Mouse (Mus musculus) liver, embryonic 13.5 days (tissue): ENCODE data around the gene Cdkl3. TPM values are rescaled to one million over a fixed set of nuclear protein-coding genes. Genes with fewer than 3 reads are reported as not detected.

Experiments
- ATAC-seq: fragments of 200-750 bp; cut with Nextera tagmentation; 2 replicates; pipeline ENCODE4 v1.8.0; 2017; ENCODE audit warnings: low read depth, mild to moderate bottlenecking, moderate number of reproducible peaks, moderate library complexity
- DNase-seq: peaks from one replicate; pipeline ENCODE4 v3.0.0; 2022
- H3K27ac ChIP-seq: fragments of 300-500 bp; sonication (generic); 2 replicates; pipeline ENCODE4 v1.5.1; 2015; ENCODE audit warnings: moderate library complexity, mild to moderate bottlenecking, inconsistent platforms
- H3K27me3 ChIP-seq: fragments of 300-500 bp; sonication (generic); 2 replicates; pipeline ENCODE4 v1.6.1; 2015; ENCODE audit warnings: mild to moderate bottlenecking, inconsistent platforms
- H3K36me3 ChIP-seq: fragments of 300-500 bp; sonication (generic); 2 replicates; pipeline ENCODE4 v1.6.1; 2015; ENCODE audit warnings: mild to moderate bottlenecking, inconsistent platforms
- H3K4me1 ChIP-seq: fragments of 300-500 bp; sonication (generic); replicated peaks from 2 replicates; pipeline ENCODE4 v1.6.1; 2015; ENCODE audit warnings: inconsistent platforms
- H3K4me2 ChIP-seq: fragments of 300-500 bp; sonication (generic); 2 replicates; pipeline ENCODE4 v1.6.1; 2015; ENCODE audit warnings: inconsistent platforms, mild to moderate bottlenecking, moderate library complexity
- H3K4me3 ChIP-seq: fragments of 300-500 bp; sonication (generic); replicated peaks from 2 replicates; pipeline ENCODE4 v1.5.1; 2015; ENCODE audit warnings: mild to moderate bottlenecking, inconsistent platforms
- H3K9ac ChIP-seq: fragments of 300-500 bp; sonication (generic); 2 replicates; pipeline ENCODE4 v1.6.1; 2015; ENCODE audit warnings: mild to moderate bottlenecking, inconsistent platforms
- H3K9me3 ChIP-seq: fragments of 300-500 bp; sonication (generic); replicated peaks from 2 replicates; pipeline ENCODE4 v1.6.1; 2016; ENCODE audit warnings: inconsistent platforms
- WGBS: fragments of 180-500 bp; shearing (Covaris S2); methylation state at CpG from one replicate; pipeline ENCODE4 v1.1.7; 2015; ENCODE audit not compliant: insufficient replicate concordance; 5-methylcytosine and 5-hydroxymethylcytosine counted together
- polyA plus RNA-seq: library from polyadenylated mRNA; unstranded; fragments of >200 nt; fragmentation: Nextera tagmentation; extraction: Ambion mirVana; gene quantifications from 2 replicates; pipeline ENCODE4 v1.2.1, GENCODE M21; 2015

Gene Cdkl3
- polyA plus RNA-seq, 1 experiment from 2014 or later, result 1.7 TPM

DNA sequence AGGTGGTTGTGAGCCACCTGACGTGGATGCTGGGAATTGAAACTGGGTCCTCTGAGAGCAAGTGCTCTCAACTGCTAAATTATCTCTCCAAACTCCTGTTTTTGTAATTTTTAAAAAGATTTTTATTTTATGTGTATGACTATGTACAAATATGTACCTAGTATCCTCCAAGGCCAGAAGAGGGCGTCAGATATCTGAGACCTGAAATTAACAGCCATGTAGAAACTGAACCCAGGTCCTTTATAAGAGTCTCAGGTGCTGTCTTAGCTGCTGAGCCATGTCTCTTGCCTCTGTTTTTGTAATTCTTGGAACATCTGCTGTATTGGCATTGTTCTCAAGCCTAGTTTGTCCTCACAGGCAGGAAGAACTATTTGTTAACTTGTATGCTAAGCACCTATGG is 34.5 kb upstream of the Cdkl3 start:
- H3K27ac ChIP-seq, result no peak overlapping the region
- 79% methylated on average over 2 of the region's 2 CpGs for WGBS
- no peaks in the 10 kb centered on the region for H3K9me3 ChIP-seq
- no peaks in the 10 kb centered on the region for H3K27me3 ChIP-seq
- H3K36me3 ChIP-seq, result peaks cover 57% of the 10 kb centered on the region
- DNase-seq, result no peak
- H3K4me1 ChIP-seq, result peaks cover 22% of the 10 kb centered on the region
- no peak for ATAC-seq
- no peak overlapping the region for H3K4me3 ChIP-seq
- no peak overlapping the region for H3K9ac ChIP-seq
- H3K4me2 ChIP-seq, result no peak overlapping the region

- Histone ChIP-seq H3K27me3 (no peaks in the 10 kb centered on the region), H3K27ac (no peak overlapping the region), H3K9me3 (no peaks in the 10 kb centered on the region), H3K4me2 (no peak overlapping the region), H3K4me1 (peaks cover 22% of the 10 kb centered on the region), H3K9ac (no peak overlapping the region), H3K36me3 (peaks cover 70% of the 10 kb centered on the region), H3K4me3 (no peak overlapping the region)
- ATAC-seq (no peak), DNase-seq (no peak)
- 86% methylated on average over 6 of the region's 6 CpGs for WGBS
Observed at GRCm38 (mm10) chr11:51971644-51972043, 32.4 kb upstream of the Cdkl3 start.

DNA sequence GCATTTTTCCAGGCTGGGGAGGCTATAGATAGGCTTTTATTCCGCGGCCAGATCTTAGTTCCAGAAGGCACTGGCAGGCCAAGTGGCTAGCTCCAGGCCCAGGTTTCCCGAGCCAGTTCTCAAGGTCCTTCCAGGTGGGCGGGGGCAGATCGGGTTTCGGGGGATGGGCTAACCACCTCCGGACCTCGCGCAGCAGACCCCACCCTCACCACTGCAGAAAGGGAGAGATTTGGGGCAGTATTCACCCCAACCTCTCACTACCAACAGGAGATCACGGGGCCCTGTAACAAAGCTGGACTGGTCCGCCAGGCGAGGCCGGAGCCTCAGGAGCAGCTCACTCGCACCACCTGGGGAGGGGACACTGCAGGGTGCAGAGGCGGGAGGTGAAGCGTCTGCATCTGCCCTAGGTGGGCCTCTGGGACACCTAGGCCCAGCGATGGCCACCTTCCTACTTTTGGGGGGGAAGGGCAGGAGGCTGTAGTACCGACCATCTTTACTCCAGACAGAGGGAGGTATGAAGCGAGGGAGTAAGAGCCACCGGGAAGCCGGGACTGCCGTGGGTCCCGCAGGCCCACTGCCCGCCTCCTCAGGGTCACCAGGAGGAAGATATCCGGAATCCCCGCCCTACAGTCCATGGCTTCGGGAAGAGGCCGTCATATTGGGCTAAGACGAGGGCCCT is 4.3 kb upstream of the Cdkl3 start:
- DNase-seq (peak; percentile 52), ATAC-seq (peak; percentile 37)
- Histone ChIP-seq H3K9ac (peak overlapping the region; percentile 98), H3K4me2 (peak overlapping the region; percentile 90), H3K9me3 (no peaks in the 10 kb centered on the region), H3K36me3 (peaks cover 31% of the 10 kb centered on the region), H3K4me3 (peak overlapping the region; percentile 97), H3K27ac (peak overlapping the region; percentile 95), H3K4me1 (peaks cover 56% of the 10 kb centered on the region), H3K27me3 (no peaks in the 10 kb centered on the region)
- under 1% methylated on average over 29 of the region's 29 CpGs for WGBS

DNA sequence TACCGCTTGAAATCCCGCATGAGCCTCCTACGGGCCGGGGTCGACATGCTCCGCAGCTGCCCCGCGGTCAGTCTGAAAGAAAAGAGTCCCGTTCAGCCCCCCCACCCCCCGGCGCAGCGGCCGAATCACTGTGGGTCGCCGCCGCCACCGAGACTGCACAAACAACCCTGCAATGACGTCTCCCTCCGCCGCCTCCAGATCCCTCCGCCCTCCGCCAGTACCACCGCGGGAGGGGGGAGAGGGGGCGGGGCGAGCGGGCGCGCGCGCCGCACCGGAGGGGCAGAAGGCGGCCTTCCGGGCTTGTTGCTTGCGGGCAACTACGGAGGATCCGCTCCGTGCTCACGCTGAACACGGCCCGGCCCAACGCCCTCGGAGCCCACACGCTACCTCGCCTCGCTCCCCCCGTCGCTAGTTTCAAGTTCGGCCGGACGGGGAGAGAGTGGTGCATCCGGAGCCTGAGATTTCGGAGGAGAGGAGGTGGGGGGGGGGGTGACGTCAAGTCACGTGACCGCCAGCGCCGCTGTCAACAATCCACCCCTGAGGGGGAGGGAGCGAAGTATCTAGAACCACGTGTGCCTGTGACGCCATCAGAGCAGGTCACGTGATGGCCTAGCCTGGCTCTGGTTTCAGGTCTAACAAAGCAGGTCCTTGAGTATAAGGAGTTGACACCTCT is 3.6 kb upstream of the Cdkl3 start, which contains the start of gene Ube2b:
Ube2b (minus strand) TSS at position 473 of the 673 bp plus-strand sequence.
- under 1% methylated on average over 57 of the region's 63 CpGs for WGBS
- H3K4me3 ChIP-seq, result peak within 1 kb of the TSS; percentile 97

GRCm38 (mm10) chr11:52001341-52001740 is 2.7 kb upstream of the Cdkl3 start:
- H3K4me3 ChIP-seq, result peak overlapping the region; percentile 97; the same call in 1 of the 2 replicates
- 56% methylated on average over 10 of the region's 10 CpGs for WGBS
- ATAC-seq, result no peak
- peak overlapping the region; percentile 60; the same call in 1 of the 2 replicates for H3K27ac ChIP-seq
- H3K9ac ChIP-seq, result no peak overlapping the region
- H3K36me3 ChIP-seq, result peaks cover 15% of the 10 kb centered on the region
- H3K4me2 ChIP-seq, result peak overlapping the region; percentile 90
- no peaks in the 10 kb centered on the region for H3K9me3 ChIP-seq
- no peak for DNase-seq
- no peaks in the 10 kb centered on the region for H3K27me3 ChIP-seq
- peaks cover 63% of the 10 kb centered on the region for H3K4me1 ChIP-seq

More for the DNA sequence above, 3.6 kb upstream of the Cdkl3 start, which contains the start of gene Ube2b:
- Histone ChIP-seq H3K9ac (peak within 1 kb of the TSS; percentile 98), H3K36me3 (peaks cover 24% of the 10 kb centered on the region), H3K27me3 (no peaks in the 10 kb centered on the region), H3K9me3 (no peaks in the 10 kb centered on the region), H3K4me2 (peak within 1 kb of the TSS; percentile 90), H3K27ac (peak within 1 kb of the TSS; percentile 95), H3K4me1 (peaks cover 60% of the 10 kb centered on the region)
- ATAC-seq, result peak; percentile 75
- peak; percentile 90 for DNase-seq

DNA sequence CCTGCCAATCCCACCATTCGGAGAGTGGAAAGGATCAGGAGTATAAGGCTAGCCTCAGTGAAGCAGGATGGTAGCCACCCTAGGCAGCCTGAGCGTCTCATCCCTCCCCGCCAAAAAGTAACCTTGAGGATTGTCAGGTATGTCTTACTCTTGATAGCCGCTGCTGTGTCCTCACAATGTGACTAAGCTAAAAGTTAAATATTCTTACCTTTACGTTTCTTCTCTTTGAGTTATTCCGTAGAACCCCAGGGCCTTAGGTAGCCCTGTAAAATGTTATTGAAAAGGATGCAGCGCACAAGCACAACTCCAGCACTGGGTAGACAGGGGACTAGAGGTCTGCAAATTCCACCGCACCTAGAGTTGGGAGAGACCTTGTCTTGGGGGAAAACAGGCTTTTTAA is 2.2 kb upstream of the Cdkl3 start:
- Histone ChIP-seq H3K27ac (no peak overlapping the region), H3K27me3 (no peaks in the 10 kb centered on the region), H3K36me3 (peaks cover 10% of the 10 kb centered on the region), H3K9ac (no peak overlapping the region), H3K4me2 (peak overlapping the region; percentile 90; the same call in 1 of the 2 replicates), H3K4me1 (peaks cover 63% of the 10 kb centered on the region), H3K9me3 (no peaks in the 10 kb centered on the region), H3K4me3 (no peak overlapping the region)
- ATAC-seq (no peak), DNase-seq (no peak)
- WGBS, result 83% methylated on average over 8 of the region's 8 CpGs

GRCm38 (mm10) chr11:52002842-52003504 is 1.0 kb upstream of the Cdkl3 start:
- H3K4me2 ChIP-seq, result peak overlapping the region; percentile 92
- no peak for DNase-seq
- no peaks in the 10 kb centered on the region for H3K9me3 ChIP-seq
- H3K27ac ChIP-seq, result peak overlapping the region; percentile 86
- H3K9ac ChIP-seq, result peak overlapping the region; percentile 86
- peak overlapping the region; percentile 81 for H3K4me3 ChIP-seq
- 69% methylated on average over 13 of the region's 13 CpGs for WGBS
- no peaks in the 10 kb centered on the region for H3K36me3 ChIP-seq
- no peak for ATAC-seq
- H3K27me3 ChIP-seq, result no peaks in the 10 kb centered on the region
- H3K4me1 ChIP-seq, result peaks cover 56% of the 10 kb centered on the region

DNA sequence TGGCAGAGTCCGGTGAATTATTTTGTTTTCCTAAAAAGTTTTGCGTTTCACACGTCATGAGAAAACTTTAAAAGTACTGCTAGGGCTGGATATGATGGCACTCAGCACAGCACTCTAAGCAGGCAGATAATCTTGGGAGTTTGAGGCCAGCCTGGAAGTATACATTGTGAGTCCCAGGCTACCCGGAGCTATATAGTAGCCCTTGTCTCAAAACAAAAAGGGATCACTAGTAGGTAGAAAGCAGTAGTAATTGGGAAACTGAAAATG is 583 bp upstream of the Cdkl3 start:
- H3K27me3 ChIP-seq, result no peaks in the 10 kb centered on the region
- H3K9me3 ChIP-seq, result no peaks in the 10 kb centered on the region
- H3K36me3 ChIP-seq, result no peaks in the 10 kb centered on the region
- ATAC-seq, result no peak
- DNase-seq, result peak; percentile 14
- H3K9ac ChIP-seq, result peak overlapping the region; percentile 86
- peak overlapping the region; percentile 92 for H3K4me2 ChIP-seq
- peaks cover 51% of the 10 kb centered on the region for H3K4me1 ChIP-seq
- 15% methylated on average over 4 of the region's 4 CpGs for whole genome bisulfite sequencing
- peak overlapping the region; percentile 81 for H3K4me3 ChIP-seq
- peak overlapping the region; percentile 86 for H3K27ac ChIP-seq

- ATAC-seq (no peak), DNase-seq (no peak)
- no peaks in the 10 kb centered on the region for H3K9me3 ChIP-seq
- H3K9ac ChIP-seq, result no peak overlapping the region
- no peaks in the 10 kb centered on the region for H3K27me3 ChIP-seq
- H3K4me3 ChIP-seq, result no peak overlapping the region
- 0 out of 2 replicates have a peak overlapping the region, but pooled peaks have one; percentile 3 for H3K4me2 ChIP-seq
- H3K4me1 ChIP-seq, result peaks cover 39% of the 10 kb centered on the region
- H3K36me3 ChIP-seq, result no peaks in the 10 kb centered on the region
- no peak overlapping the region for H3K27ac ChIP-seq
- WGBS, result 36% methylated on average over 2 of the region's 2 CpGs
Observed at GRCm38 (mm10) chr11:52005586-52005985, 1.6 kb downstream of the Cdkl3 start.

GRCm38 (mm10) chr11:52011011-52011410 is 7.0 kb downstream of the Cdkl3 start:
- DNase-seq, result no peak
- Histone ChIP-seq H3K27me3 (no peaks in the 10 kb centered on the region), H3K9ac (no peak overlapping the region), H3K36me3 (no peaks in the 10 kb centered on the region), H3K4me1 (no peaks in the 10 kb centered on the region), H3K27ac (no peak overlapping the region), H3K9me3 (no peaks in the 10 kb centered on the region), H3K4me2 (no peak overlapping the region), H3K4me3 (no peak overlapping the region)
- 74% methylated on average over 11 of the region's 11 CpGs for WGBS
- no peak for ATAC-seq

- 71% methylated on average over 5 of the region's 5 CpGs for WGBS
- H3K36me3 ChIP-seq, result no peaks in the 10 kb centered on the region
- no peaks in the 10 kb centered on the region for H3K9me3 ChIP-seq
- no peak for DNase-seq
- no peak overlapping the region for H3K9ac ChIP-seq
- H3K4me2 ChIP-seq, result no peak overlapping the region
- no peaks in the 10 kb centered on the region for H3K4me1 ChIP-seq
- no peak for ATAC-seq
- no peak overlapping the region for H3K4me3 ChIP-seq
- no peak overlapping the region for H3K27ac ChIP-seq
- no peaks in the 10 kb centered on the region for H3K27me3 ChIP-seq
Observed at GRCm38 (mm10) chr11:52011541-52011940, 7.5 kb downstream of the Cdkl3 start.
